Mouse (Mus musculus) heart, postnatal 0 days (tissue): ENCODE measurements around the gene Slc17a5. TPM values are rescaled to one million over a fixed set of nuclear protein-coding genes. Genes with fewer than 3 reads are reported as not detected.

Experiments
- ATAC-seq: fragments of 200-750 bp; cut with Nextera tagmentation; 2 replicates; pipeline ENCODE4 v1.8.0; 2017; ENCODE audit warnings: low read depth, moderate number of reproducible peaks, moderate library complexity; ENCODE audit not compliant: insufficient read depth
- DNase-seq: peaks from one replicate; pipeline ENCODE4 v3.0.0-alpha.2; 2016; ENCODE audit warnings: low spot score
- H3K27ac ChIP-seq: fragments of 300-500 bp; sonication (generic); 2 replicates; pipeline ENCODE4 v1.5.1; 2014; ENCODE audit warnings: low read depth, mild to moderate bottlenecking
- H3K27me3 ChIP-seq: fragments of 300-500 bp; sonication (generic); 2 replicates; pipeline ENCODE4 v1.6.1; 2014; ENCODE audit warnings: low read length, mixed read lengths; ENCODE audit not compliant: control insufficient read depth, insufficient read depth
- H3K36me3 ChIP-seq: fragments of 300-500 bp; sonication (generic); replicated peaks from 2 replicates; pipeline ENCODE4 v1.6.1; 2014; ENCODE audit warnings: low read length, mixed read lengths; ENCODE audit not compliant: control insufficient read depth, insufficient read depth
- H3K4me1 ChIP-seq: fragments of 300-500 bp; sonication (generic); 2 replicates; pipeline ENCODE4 v1.6.1; 2014; ENCODE audit warnings: antibody characterized with exemption; ENCODE audit not compliant: control insufficient read depth, insufficient read depth
- H3K4me2 ChIP-seq: fragments of 300-500 bp; sonication (generic); 2 replicates; pipeline ENCODE4 v1.6.1; 2014; ENCODE audit warnings: low read depth, mild to moderate bottlenecking, low read length, moderate library complexity
- H3K4me3 ChIP-seq: fragments of 300-500 bp; sonication (generic); 2 replicates; pipeline ENCODE4 v1.5.1; 2014; ENCODE audit warnings: low read depth, low read length
- H3K9ac ChIP-seq: fragments of 300-500 bp; sonication (generic); replicated peaks from 2 replicates; pipeline ENCODE4 v1.6.1; 2014; ENCODE audit warnings: low read depth, low read length, mixed read lengths
- H3K9me3 ChIP-seq: fragments of 300-500 bp; sonication (generic); replicated peaks from 2 replicates; pipeline ENCODE4 v1.6.1; 2016; ENCODE audit warnings: low read length; ENCODE audit not compliant: control insufficient read depth
- CTCF ChIP-seq: IDR thresholded peaks from 2 replicates; pipeline ENCODE4 v1.5.1; 2016; ENCODE audit warnings: antibody characterized with exemption, control low read depth, low read depth
- EP300 ChIP-seq: IDR thresholded peaks from 2 replicates; pipeline ENCODE4 v1.6.1; 2016; ENCODE audit warnings: antibody characterized with exemption, low read depth
- WGBS: fragments of 180-500 bp; shearing (Covaris S2); extraction: QIAGEN DNeasy Blood & Tissue Kit; methylation state at CpG from one replicate; pipeline ENCODE4 v1.1.7; 2014; 5-methylcytosine and 5-hydroxymethylcytosine counted together
- polyA plus RNA-seq: library from polyadenylated mRNA; unstranded; fragments of >200 nt; fragmentation: Nextera tagmentation; extraction: Ambion mirVana; gene quantifications from 2 replicates; pipeline ENCODE4 v1.2.1, GENCODE M21; 2015
- total RNA-seq: library from RNA; depleted of rRNA; stranded (reverse); fragments of >200 nt; gene quantifications from 2 replicates; pipeline ENCODE4 v1.2.3, GENCODE M21; 2014; ENCODE audit warnings: low replicate concordance

Gene Slc17a5
- total and polyA plus RNA-seq, 2 experiments from 2014 or later, result 6.3 to 8.0 TPM

DNA sequence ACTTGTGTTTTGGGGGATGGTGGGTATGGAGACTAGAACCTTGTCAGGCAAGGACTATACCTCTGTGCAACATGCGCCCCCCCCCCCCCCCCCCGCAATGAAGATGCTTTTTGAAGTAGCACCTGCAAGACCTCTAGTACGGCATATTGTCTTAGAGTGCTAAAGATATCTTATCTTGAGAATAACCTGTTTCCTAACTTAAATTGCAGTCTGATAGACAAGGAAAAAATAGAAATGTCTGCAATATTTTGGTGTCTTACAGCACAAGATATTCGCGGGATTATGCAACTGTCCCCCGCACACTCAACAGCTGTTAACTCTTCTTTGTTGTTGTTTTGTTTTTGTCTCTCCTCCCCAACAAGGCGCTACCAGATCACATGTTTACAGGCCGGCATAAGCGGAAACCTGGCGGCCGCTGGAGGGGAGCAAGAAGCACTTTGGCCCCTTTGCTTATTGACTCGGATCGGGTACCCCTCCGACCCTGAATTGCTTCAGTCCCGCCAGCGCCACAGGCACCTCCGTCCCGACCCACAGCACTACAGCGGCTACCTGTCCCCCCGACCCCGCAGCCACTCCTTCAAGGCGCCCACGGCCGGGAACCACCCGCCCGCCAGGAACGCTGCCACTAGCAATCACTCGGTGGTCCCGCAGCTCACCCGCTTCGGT is 490 bp downstream of the Slc17a5 start:
- WGBS, result under 1% methylated on average over 31 of the region's 31 CpGs
- peak overlapping the region; percentile 58; the same call in 1 of the 2 replicates for H3K27ac ChIP-seq
- peak overlapping the region; percentile 75 for H3K9ac ChIP-seq
- H3K4me2 ChIP-seq, result peak overlapping the region; percentile 90
- H3K9me3 ChIP-seq, result no peaks in the 10 kb centered on the region
- ATAC-seq (peak; percentile 39), DNase-seq (peak; percentile 30)
- 0 out of 2 replicates have a peak, but pooled peaks cover 6% of the 10 kb centered on the region for H3K4me1 ChIP-seq
- no peaks in the 10 kb centered on the region for H3K27me3 ChIP-seq
- no peak for TF ChIP-seq CTCF
- no peak for TF ChIP-seq EP300
- H3K36me3 ChIP-seq, result no peaks in the 10 kb centered on the region
- H3K4me3 ChIP-seq, result peak overlapping the region; percentile 83

GRCm38 (mm10) chr9:78579644-78580396 is 8.0 kb downstream of the Slc17a5 start:
- no peak for TF ChIP-seq CTCF
- no peak for TF ChIP-seq EP300
- Histone ChIP-seq H3K9ac (no peak overlapping the region), H3K27ac (no peak overlapping the region), H3K4me1 (no peaks in the 10 kb centered on the region), H3K27me3 (no peaks in the 10 kb centered on the region), H3K9me3 (no peaks in the 10 kb centered on the region), H3K4me2 (no peak overlapping the region), H3K36me3 (peaks cover 18% of the 10 kb centered on the region), H3K4me3 (no peak overlapping the region)
- ATAC-seq, result no peak
- DNase-seq, result peak; percentile 36
- WGBS, result 57% methylated on average over 10 of the region's 10 CpGs

GRCm38 (mm10) chr9:78578824-78579223 is 9.0 kb downstream of the Slc17a5 start:
- H3K9ac ChIP-seq, result no peak overlapping the region
- TF ChIP-seq EP300 (no peak), CTCF (no peak)
- ATAC-seq (no peak), DNase-seq (no peak)
- H3K4me2 ChIP-seq, result no peak overlapping the region
- H3K4me3 ChIP-seq, result no peak overlapping the region
- no peaks in the 10 kb centered on the region for H3K9me3 ChIP-seq
- 90% methylated on average over 7 of the region's 7 CpGs for WGBS
- peaks cover 22% of the 10 kb centered on the region for H3K36me3 ChIP-seq
- no peak overlapping the region for H3K27ac ChIP-seq
- H3K27me3 ChIP-seq, result no peaks in the 10 kb centered on the region
- no peaks in the 10 kb centered on the region for H3K4me1 ChIP-seq

DNA sequence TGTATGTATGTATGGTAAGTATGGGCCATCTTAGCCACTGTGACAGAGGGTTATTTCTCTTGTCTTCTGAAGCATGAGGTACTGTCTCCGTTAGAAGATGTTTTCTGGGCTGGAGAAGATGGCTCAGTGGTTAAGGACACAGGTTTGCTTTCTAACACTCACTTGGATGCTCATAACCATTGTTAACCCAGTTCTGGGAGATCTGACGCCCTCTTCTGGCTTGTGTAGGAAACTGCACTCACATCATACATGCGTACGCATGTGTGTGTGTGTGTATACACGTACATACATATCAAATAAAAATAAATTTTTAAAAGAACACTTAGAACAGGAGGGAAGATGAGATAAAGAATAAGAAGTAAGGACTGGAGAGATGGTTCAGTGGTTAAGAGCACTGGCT is 11.4 kb downstream of the Slc17a5 start:
- H3K4me2 ChIP-seq, result no peak overlapping the region
- no peak overlapping the region for H3K27ac ChIP-seq
- peaks cover 22% of the 10 kb centered on the region for H3K36me3 ChIP-seq
- H3K9me3 ChIP-seq, result no peaks in the 10 kb centered on the region
- DNase-seq, result no peak
- H3K4me3 ChIP-seq, result no peak overlapping the region
- H3K4me1 ChIP-seq, result no peaks in the 10 kb centered on the region
- H3K9ac ChIP-seq, result no peak overlapping the region
- H3K27me3 ChIP-seq, result no peaks in the 10 kb centered on the region
- TF ChIP-seq CTCF (no peak), EP300 (no peak)
- no peak for ATAC-seq
- WGBS, result 89% methylated on average over 5 of the region's 5 CpGs

DNA sequence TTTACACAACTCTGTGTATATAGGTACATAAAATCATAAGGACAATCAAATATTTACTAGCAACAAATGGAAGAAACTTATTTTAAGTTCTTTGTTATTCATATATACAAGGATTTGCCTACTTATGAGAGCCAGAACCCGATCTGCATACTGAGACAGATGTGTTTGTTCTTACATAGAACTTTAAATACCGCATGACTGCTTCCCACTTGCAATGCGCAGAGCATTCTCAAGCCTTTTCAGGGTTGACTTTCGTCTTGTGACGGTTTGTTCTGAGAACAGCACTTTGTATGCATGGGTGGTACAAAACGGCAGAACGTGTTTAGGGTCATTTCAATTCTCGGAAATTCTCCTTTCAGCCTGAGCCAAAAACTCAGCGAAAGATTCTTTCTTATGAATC is 17.9 kb downstream of the Slc17a5 start:
- Histone ChIP-seq H3K4me1 (no peaks in the 10 kb centered on the region), H3K27ac (no peak overlapping the region), H3K9me3 (no peaks in the 10 kb centered on the region), H3K36me3 (peaks cover 18% of the 10 kb centered on the region), H3K9ac (no peak overlapping the region), H3K27me3 (no peaks in the 10 kb centered on the region), H3K4me2 (no peak overlapping the region), H3K4me3 (no peak overlapping the region)
- ATAC-seq, result no peak
- DNase-seq, result no peak
- TF ChIP-seq CTCF, result no peak
- TF ChIP-seq EP300, result no peak
- 93% methylated on average over 9 of the region's 9 CpGs for WGBS
